Mouse (Mus musculus) brain, embryonic 18.5 days (tissue): Measurements from ENCODE around the gene Zcchc2.

Experiments used
- DNase-seq: peaks from one replicate; pipeline ENCODE4 v3.0.0-alpha.2; 2012; ENCODE audit warnings: low read depth, low spot score

Zcchc2 gene

DNA sequence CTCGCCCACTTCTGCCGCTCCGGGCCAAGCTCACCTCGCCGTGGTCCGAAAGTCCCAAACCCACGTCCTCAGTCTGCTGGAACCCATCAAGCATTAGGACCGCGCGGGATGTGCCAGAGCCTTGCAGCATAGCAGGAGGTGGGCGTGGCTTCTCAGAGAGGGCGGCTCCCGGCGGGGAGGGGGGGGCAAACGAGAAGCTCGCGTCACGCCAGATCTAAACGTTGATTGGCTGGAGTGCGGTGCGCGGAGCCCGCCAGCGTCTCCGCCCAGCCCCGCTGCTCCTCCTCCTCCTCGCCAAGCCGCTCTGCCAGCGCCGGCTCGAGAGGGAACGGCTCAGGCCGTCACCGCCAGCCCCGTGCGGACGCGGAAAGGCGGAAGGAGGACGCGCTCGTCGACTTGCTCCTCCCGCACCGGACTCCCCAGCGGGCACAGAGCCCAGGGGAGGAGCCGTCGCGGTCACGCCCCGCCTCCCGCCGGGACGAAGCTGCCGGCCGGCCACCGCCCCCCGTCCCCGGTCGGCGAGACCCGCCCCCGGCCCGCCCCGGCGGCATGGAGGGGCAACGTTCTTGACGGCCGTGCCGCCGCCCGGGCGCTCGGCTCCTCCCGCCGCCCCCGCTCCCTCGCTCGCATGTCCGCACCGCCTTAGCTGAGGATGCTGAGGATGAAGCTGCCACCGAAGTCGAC is at the start of gene Zcchc2:
TSS of gene Zcchc2 (plus strand) at position 269 of the 684 bp plus-strand sequence.
- DNase-seq = peak; percentile 94

DNA sequence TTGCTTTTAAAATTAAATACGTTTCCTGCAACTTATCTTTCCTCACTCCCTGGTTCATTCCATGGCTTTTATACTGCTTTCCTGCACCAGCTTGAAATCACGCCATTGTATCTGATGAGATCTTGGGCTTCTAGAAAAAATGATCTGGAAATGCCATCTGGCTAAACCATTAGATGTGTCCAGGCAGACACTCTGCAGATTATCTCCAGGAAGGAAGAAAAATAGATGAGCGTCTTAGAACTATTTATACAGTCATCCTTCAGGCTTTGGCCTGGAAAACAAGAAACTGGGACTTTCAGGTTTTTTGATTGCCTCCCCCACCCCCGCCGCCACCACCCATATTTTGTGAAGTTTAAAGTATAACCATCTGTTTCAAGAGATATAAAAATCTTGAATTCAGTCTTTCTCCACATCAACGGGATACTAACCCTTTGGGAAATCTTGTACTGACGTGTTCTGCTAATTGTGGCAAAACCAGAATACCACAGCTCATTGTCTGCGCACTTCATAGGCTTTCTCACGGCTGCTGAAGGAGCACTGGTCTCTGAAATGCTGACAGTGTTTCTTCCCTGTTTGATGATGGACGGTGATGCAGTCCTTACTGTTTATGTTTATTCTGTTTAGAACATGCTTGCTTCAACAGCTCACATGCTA is 45.2 kb upstream of the Zcchc2 start:
- no peak for DNase-seq

DNA sequence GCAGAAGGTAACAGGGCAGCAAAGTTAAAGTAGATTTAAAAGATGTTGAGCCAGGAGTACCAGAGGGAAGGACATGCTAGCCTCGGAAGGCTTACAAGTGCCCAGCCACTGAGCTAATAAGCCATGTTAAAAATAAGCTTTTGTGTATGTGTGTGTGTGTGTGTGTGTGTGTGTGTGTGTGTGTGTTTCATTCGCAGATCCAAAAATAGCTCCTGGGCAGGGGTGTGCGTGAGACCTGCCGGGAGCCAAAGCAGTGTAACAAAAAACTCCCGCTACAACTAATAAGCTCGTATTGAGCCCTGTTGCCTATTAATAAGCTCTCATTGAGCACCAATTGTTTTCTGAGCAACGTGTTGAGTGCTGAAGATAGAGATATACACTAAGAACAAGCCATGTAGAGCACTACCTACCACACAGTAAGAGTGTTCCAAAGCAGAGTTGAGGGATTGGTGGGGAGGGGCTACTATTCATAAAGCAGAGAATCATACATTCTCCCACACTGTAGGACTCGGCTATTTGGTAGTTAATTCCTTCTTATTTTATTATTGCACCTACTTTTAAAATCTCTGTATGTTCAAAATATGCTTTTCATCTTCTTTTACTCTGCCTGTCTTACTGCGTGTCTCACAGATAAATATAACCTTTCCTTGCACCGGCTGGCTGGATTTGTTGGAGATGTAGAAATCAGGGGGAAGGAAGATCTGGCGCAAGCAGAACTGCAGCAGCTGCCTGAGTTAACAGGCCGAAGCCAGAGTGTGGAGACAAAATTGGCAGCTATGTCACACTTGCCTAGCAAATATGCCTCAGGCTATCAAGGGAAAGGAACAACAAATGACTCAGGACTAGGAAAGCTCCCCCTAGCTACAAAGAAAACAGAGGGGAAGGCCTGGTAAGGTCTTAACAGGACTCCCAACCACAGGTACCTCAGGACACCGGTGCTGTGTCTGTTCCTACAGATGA is 43.3 kb upstream of the Zcchc2 start:
- DNase-seq = peak; percentile 28

DNA sequence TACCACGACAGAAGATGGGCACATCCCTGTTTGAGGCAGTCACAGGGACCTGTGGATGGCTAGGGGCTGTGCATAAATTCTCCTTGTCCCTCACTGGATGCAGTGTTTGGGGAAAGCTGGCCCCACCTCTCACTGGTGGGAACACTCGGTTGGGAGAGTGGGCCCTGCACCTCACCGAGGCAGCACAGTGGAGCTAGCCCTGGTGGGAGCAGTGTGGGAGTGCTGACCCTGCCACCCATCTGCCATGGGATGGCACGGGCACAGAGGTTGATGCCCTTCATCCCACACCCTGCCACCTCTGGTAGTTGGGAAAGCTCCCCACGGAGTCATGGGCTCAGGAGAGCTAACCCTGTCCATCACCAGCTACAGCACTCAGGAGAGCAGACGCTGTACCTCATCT is 41.9 kb upstream of the Zcchc2 start:
- DNase-seq = no peak

DNA sequence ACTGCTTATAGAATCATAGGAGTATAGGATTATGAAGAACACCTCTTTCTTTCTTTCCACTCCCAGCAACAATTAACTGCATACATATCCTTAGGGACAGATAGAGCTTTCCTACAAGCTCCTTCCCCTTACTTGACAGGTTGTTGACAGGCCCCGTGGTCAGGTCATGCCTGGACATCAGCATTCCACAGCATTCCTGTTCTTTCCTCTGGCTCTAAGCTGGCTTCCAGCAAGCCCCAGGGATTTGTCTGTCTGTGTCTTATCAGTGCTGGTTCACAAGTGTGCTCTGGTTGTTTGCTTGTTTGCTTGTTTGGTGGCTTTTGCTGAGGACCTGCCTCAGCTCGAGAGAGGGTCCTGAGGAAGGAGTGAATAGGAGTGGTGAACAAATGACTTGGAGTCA is 36.6 kb upstream of the Zcchc2 start:
- DNase-seq = no peak

DNA sequence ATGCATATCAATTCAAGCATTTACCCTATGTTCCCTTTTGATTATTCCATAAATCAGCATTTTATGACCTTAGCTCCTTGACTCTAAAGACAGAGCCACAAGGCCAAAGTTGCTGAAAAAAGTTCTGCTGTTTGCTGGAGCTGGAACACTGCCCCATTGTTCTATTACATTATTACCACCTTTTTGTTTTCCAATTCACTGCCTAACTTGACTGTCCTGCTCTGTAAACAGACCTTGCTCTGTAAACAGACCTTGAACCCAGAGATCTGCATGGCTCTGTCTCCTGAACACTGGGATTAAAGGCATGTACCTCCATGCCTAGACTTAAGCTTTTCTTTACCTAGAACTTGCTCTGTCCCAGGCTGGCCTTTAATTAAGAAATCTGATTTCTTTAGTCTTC is 36.2 kb upstream of the Zcchc2 start:
- DNase-seq = no peak

DNA sequence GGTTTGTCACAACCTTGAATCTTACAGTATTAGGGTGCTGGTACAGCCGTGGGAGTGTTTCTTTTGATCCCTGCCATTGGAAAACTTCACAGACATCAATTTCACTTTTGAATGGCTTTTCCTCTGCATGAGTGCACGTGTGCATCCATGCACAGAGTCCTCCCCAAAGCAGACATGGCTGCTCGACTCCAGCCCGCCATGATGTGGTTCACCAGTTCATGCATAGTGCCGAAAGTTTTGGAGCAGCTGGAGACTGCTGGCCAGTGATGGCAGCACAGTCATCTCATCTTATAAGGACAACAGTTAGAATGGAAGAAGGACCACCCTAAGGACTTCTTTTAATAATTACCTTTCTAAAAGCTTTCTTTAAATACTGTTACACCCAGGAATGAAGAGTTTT is 34.1 kb upstream of the Zcchc2 start:
- DNase-seq = no peak

DNA sequence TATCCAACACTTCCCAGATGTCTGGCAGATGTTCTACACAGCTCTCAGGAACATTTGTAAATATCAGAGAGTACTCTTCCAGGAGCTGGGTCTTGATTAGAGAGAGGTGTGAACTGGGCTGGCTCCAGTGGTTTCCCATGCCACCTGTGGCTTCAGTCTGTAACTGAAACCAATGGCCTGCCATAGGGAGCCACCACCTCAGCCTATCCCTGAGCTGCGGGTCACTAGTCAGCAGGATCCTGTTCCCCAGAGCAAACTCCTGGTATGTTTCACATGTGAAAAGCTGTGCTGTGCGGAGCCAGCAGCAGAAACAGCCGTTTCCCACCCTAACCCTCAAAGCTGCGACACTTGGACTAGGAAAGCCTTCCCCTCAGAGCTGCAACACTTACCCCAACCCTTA is 28.7 kb upstream of the Zcchc2 start:
- DNase-seq = no peak

DNA sequence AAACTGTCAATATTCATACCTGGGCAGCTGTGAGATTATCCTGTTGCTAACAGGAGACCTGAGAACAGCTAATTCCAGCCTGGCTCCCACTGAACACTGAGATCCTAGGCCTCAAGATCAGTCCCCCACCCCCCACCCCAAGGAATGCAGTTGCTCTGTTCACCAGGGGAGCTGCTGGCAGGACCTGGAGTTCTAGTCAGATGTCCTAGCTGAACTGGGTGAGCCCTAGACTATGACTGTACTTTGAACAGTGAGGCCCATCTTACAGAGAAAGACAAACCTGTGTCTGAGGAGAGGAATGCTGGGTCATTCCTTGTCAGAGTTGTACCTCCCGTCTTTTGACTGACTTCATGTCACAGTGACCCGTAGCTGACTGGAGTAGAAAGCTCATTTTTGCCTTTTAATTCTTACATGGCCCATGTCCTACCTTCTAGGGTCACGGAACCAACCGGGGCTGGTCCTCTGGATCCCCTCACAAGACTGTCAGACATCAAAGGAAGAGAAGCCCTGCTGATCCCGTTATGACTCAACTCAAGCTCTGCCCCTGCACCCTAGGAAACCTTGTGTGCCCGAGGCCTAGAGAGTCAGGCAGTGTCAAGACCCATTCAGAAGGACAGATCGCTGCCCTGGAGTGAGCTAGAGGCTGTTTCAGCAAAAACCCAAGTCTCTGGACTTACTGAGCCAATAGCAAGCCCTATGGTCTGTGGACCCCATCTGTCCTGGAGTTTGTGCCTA is 28.0 kb upstream of the Zcchc2 start:
- no peak for DNase-seq

DNA sequence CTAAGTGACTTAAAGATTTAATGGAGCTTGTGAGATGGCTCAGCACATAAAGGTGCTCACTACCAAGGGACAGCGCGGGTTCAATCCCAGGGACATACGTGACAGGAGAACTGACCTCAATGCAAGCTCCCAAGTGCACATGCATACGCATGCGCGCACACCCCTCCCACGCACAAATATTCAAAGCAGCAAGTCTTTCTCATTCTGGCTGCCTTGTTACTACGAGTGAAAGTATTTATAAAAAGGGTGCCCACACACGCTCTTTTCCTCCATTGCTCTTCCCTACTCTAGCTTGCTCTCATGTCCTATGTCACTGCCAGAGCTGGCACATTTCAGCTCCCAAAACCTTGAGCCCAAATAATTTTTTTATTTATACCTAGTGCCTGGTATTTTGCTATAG is 27.4 kb upstream of the Zcchc2 start:
- DNase-seq = no peak

DNA sequence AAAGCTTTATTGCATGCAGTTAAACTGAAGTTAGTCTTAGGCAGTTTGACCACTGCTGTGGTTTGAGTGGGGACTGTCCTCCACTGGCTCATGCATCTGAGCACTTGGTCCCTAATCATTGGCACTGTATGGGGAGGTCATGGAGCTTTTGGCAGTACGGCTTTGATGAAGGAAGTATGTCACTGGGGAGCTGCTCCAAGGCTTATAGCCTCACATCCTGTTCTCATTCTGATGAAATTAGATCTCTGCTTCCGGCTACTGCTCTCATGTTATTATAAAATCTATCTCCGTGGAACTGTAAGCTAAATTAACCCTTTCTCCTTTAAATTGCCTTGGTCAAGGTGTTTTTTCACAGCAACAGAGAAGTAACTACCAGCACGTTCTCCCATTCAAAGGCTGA is 25.7 kb upstream of the Zcchc2 start:
- DNase-seq = no peak

DNA sequence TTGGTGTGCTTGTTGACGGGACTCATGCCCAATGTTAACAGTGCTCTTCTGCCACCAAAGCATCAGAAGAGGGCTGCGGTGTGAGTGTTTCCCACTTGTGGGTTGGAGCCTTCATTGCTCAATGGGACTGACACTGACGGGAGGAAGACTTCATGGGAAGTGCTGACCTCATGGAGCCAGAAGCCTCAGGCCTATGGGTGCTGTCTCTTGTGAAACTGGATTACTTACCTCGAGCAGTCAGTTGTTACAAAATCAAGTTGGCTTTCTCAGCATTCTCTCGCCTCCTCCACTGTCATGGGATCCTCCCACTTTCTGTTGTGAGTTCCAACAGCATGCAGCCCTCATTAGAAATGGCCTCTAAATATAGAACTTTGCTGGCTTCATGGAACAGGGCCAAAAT is 25.0 kb upstream of the Zcchc2 start:
- no peak for DNase-seq

DNA sequence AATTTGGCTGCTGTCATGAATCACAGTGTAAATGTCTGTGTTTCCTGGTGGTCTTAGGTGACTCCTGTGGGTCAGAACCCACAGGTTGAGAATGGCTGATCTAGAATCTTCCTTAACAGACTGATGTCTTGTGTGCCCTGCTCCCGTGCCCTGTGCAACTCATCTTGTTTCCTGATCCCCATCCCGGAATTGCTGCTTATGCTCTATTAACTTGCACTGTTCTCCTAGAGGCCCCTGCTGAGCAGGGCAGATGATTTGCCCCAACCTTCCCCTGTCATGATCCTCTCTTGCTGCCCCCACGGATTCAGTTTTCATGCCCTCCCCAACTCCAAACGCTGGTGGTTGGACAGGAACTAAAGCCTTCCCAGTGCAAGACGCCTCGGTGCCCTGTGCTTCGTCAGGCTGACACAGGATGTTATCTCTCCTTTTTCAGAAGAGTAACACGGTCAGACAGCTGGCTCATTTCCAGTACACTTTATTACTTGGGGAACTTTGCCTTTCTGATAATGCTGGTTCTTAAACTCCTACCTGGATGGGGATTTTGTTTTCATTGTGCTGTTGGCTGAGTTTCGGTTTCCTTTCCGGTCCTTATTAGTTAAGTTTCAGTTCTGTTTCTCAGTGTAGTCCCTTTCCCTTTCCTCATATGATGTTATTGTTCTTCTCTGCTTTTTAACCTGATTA is 18.6 kb upstream of the Zcchc2 start:
- DNase-seq = no peak

DNA sequence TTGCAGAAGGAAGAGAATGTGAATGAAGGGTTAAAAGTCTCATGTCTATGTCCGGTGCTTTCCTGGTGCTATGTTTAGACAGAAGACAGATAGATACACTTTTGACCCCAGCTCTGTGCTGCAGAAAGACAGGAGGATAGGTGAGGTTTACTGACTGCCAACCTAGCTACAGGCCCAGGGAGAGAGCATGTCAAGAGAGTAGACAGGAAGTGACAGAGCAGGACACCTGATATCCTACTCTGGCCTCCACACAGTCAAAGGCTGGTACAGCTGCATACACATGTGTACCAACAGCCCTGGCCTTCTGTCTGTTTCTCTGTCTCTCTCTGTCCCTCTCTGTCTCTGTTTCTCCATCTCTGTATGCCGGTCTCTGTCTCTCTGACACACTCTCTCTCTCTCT is 16.2 kb upstream of the Zcchc2 start:
- DNase-seq = no peak

DNA sequence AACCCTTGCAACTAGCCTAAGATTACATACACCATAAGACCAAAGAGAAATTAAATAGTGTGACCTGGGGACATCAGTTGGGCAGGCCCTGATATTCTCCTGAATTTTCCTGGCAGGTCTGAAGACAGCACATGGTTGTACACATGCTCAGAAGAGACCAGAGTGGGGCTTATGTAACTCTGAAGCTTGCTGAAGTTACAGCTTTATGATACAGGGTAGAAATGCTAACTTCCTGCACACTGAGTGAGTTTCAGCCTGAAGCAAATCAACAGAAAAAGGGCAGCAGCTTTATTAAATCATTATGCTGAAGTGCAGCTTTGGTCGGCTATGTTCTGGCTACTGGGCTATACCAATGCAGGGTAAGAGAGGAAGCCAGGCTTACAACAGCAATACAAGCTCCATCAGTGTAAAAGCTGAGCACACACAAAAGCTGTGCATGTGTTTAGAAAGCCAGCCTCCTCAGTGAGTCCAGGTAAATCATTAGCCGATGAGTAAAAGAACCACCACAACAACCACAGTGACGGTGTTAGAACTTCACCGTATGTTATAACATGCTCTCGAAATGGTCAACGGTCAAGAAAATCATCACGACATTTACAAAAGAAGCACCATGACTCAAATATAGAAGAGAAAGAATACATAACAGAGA is 12.6 kb upstream of the Zcchc2 start:
- no peak for DNase-seq

DNA sequence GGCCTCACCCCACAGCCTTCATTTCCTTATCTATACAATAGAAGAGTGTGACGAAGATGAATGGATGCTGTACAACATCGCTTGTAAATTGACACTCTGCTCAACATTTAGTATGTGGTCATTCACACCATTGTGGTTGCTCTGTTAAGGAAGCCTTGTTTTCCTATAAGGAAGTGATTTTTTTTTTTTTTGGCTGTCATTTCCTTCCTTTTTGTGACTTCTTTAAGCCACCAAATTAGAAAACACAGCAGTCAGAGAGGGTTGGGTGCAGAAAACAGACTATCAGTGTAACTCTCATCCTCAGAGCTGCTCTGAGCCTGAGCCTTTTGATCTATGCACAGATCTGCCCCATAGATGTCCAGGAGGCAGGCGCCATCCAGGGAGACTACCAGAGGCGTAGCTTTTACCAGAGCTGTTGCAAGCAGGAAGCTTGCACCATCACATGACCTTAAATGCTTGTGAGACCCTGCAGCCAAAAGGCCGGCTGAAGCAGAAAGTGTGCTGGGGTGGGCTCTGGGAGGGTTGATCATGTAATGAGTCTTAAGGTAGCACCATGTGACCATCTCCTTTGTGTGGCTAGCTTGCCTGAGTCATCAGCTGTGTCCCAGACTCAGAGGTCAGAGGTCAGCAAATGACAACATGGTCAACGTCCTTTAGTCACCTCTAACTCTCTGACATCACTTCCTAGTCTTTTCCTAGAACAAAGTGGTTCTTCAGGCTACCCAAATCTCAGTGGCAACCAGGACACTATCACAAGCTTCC is 9.2 kb upstream of the Zcchc2 start:
- no peak for DNase-seq

DNA sequence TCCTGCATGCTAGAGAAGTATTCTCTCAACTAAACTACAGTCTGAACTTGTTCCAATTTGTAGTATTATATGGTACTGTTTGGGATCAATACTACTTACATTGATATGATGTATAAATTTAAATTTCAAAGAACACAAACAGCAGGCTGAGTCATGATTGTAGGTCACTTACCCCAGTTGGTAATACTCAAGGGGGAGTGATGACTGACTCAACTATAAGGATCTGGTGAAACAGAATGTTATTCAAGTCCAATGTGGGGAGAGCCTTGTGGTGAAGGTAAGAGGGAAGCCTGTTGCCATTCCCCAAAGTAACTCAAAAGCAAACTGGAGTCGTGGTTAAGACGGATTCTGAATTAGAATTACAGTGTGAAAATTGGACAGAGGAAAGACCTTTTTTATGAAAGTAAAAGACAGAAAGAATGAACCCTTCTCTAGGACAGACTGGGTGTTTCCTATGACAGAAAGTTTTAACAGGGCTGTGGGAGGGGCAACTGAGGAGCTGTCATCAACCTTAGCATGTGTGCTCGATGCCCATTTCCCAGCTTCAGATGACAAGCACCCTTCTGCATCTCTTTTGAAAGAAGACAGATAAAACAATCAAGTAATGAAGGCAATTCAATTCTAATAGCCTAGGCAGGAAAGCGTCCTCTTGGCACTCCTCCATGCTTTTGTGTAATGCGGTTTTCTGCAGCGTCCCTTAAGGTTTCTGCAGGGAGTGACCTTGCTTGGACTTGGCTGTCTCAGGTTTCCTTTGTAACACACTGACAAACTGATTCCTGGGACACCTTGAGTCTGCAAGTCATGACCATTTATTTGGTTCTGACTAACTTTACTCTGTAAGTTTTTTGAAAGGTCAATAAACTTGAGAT is 7.5 kb upstream of the Zcchc2 start:
- no peak for DNase-seq

DNA sequence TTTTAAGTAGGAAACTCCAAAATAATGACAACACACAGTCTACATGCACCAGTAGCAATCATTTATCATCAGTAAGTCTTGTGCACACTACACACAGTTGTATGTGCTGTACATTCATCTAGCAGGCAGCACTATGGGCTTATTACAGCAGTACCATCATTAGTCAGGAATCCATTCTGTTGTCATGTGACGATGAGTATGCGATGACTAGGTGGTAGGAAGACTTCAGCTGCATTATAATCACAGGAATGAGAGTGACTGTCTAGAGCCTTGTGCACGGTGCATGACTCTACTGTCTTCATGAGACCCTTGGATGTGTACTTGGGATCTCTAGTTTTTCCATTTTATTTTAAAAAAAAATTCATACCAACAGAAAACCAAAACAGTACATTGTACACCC is 6.0 kb upstream of the Zcchc2 start:
- DNase-seq = no peak

DNA sequence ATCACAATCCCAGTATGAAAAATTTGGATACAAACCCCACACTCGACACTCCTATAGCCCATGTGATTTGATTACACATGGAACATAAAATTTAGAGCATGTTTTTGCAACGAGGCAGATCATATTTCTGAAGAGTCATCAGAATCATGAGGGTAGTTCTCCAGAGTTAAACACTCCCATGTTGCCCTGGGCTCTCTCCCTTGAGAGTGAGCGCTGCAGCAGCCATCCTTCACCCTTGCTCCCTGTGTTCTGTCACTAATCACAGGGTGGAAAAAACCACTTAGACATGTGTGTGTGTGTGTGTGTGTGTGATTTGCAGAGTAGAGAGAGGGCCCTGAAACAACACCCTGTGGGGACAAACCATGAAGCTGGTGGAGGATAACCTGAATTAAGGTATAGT is 2.0 kb upstream of the Zcchc2 start:
- DNase-seq = no peak
